Mouse (Mus musculus): ENCODE data around the gene Aoc1. TPM values are rescaled to one million over a fixed set of nuclear protein-coding genes. Genes with fewer than 3 reads are reported as not detected.
"Not testable (repeated sequence)": the region's sequence is repeated elsewhere in the genome, so short reads cannot be mapped to it uniquely, and the experiment has no call there.

Aoc1 gene
- total RNA-seq, 2 experiments from 2014 or later: not detected

- DNase-seq (ENCODE audit: extremely low spot score in 1 of 2, low spot score in 1 of 2): peak in 1 of 2 experiments; percentile 69
These were observed 12.4 kb upstream of the Aoc1 start for GRCm38 (mm10) chr6:48860130-48860815.

- no peak for DNase-seq (ENCODE audit: extremely low spot score in 1 of 2, low spot score in 1 of 2)
These were observed 11.8 kb upstream of the Aoc1 start for GRCm38 (mm10) chr6:48860851-48861250.

- DNase-seq (ENCODE audit: extremely low spot score in 1 of 2, low spot score in 1 of 2): no peak
These were observed 10.9 kb upstream of the Aoc1 start for GRCm38 (mm10) chr6:48861616-48862280.

GRCm38 (mm10) chr6:48862816-48863215 lies 9.9 kb upstream of the Aoc1 start:
- no peak for DNase-seq (ENCODE audit: extremely low spot score in 1 of 2, low spot score in 1 of 2)

- no peak for DNase-seq (ENCODE audit: extremely low spot score in 1 of 2, low spot score in 1 of 2)
These were observed 9.2 kb upstream of the Aoc1 start for GRCm38 (mm10) chr6:48863488-48863887.

- DNase-seq (ENCODE audit: extremely low spot score in 1 of 2, low spot score in 1 of 2): no peak
These were observed 8.5 kb upstream of the Aoc1 start for GRCm38 (mm10) chr6:48864181-48864580.

- DNase-seq (ENCODE audit: extremely low spot score in 1 of 2, low spot score in 1 of 2): no peak
These were observed 8.0 kb upstream of the Aoc1 start for GRCm38 (mm10) chr6:48864723-48865122.

GRCm38 (mm10) chr6:48865152-48865745 lies 7.4 kb upstream of the Aoc1 start:
- DNase-seq (ENCODE audit: extremely low spot score in 1 of 2, low spot score in 1 of 2): no peak

GRCm38 (mm10) chr6:48866355-48866950 lies 6.2 kb upstream of the Aoc1 start:
- DNase-seq (ENCODE audit: extremely low spot score in 1 of 2, low spot score in 1 of 2): not testable (repeated sequence)

- no peak for DNase-seq (ENCODE audit: extremely low spot score in 1 of 2, low spot score in 1 of 2)
These were observed 5.5 kb upstream of the Aoc1 start for GRCm38 (mm10) chr6:48867158-48867557.

- DNase-seq (ENCODE audit: extremely low spot score in 1 of 2, low spot score in 1 of 2): no peak
These were observed 2.9 kb upstream of the Aoc1 start for GRCm38 (mm10) chr6:48869774-48870173.

- DNase-seq (ENCODE audit: extremely low spot score in 1 of 2, low spot score in 1 of 2): no peak
These were observed 1.9 kb downstream of the Aoc1 start for GRCm38 (mm10) chr6:48874576-48874975.

GRCm38 (mm10) chr6:48875515-48875914 lies 2.8 kb downstream of the Aoc1 start:
- no peak for DNase-seq (ENCODE audit: extremely low spot score in 1 of 2, low spot score in 1 of 2)

GRCm38 (mm10) chr6:48876510-48877135 lies 3.9 kb downstream of the Aoc1 start:
- DNase-seq (ENCODE audit: extremely low spot score in 1 of 2, low spot score in 1 of 2): no peak

- DNase-seq (ENCODE audit: extremely low spot score in 1 of 2, low spot score in 1 of 2): no peak
These were observed 21.5 kb downstream of the Aoc1 start for GRCm38 (mm10) chr6:48894203-48894602.

GRCm38 (mm10) chr6:48894938-48895818 lies 22.5 kb downstream of the Aoc1 start:
- DNase-seq (ENCODE audit: extremely low spot score in 1 of 2, low spot score in 1 of 2): no peak

- no peak for DNase-seq (ENCODE audit: extremely low spot score in 1 of 2, low spot score in 1 of 2)
These were observed 23.2 kb downstream of the Aoc1 start for GRCm38 (mm10) chr6:48895941-48896340.

- no peak for DNase-seq (ENCODE audit: extremely low spot score in 1 of 2, low spot score in 1 of 2)
These were observed 24.3 kb downstream of the Aoc1 start for GRCm38 (mm10) chr6:48896956-48897355.

- not testable (repeated sequence) for DNase-seq (ENCODE audit: extremely low spot score in 1 of 2, low spot score in 1 of 2)
These were observed 28.6 kb downstream of the Aoc1 start for GRCm38 (mm10) chr6:48901316-48901715.
